Mouse (Mus musculus): ENCODE measurements around the gene Taok2. TPM values are rescaled to one million over a fixed set of nuclear protein-coding genes. Genes with fewer than 3 reads are reported as not detected.

The Taok2 gene
- total RNA-seq, 2 experiments from 2014 or later, result 20.3 to 26.4 TPM

- DNase-seq, result no peak
These were observed 58.6 kb downstream of the Taok2 start for GRCm38 (mm10) chr7:126825952-126826351.

GRCm38 (mm10) chr7:126825403-126825802 lies 59.1 kb downstream of the Taok2 start:
- no peak for DNase-seq

- DNase-seq, result no peak
These were observed 60.6 kb downstream of the Taok2 start for GRCm38 (mm10) chr7:126823940-126824339.

- DNase-seq, result peak; percentile 19
These were observed 61.2 kb downstream of the Taok2 start for GRCm38 (mm10) chr7:126823202-126823711.

- DNase-seq, result peak; percentile 23
These were observed 61.8 kb downstream of the Taok2 start for GRCm38 (mm10) chr7:126822741-126823140.

GRCm38 (mm10) chr7:126821835-126822511 lies 62.5 kb downstream of the Taok2 start:
- peak; percentile 62 for DNase-seq

GRCm38 (mm10) chr7:126818818-126819217 lies 65.7 kb downstream of the Taok2 start:
- no peak for DNase-seq

GRCm38 (mm10) chr7:126817595-126817994 lies 66.9 kb downstream of the Taok2 start:
- no peak for DNase-seq

GRCm38 (mm10) chr7:126816494-126816893 lies 68.0 kb downstream of the Taok2 start:
- no peak for DNase-seq

GRCm38 (mm10) chr7:126815726-126816222 lies 68.7 kb downstream of the Taok2 start:
- no peak for DNase-seq

Other genes with a start within 250 kb of the Taok2 start
- gene Sgf29, start 235.4 kb downstream of the Taok2 start, total RNA-seq (2021), result 10 to 100 TPM; 24.0 to 25.1 TPM
- 10 to 100 TPM; 12.3 to 22.9 TPM for gene Sult1a1, start 208.3 kb downstream of the Taok2 start, total RNA-seq (2021)
- 10 to 100 TPM; 33.1 to 37.0 TPM for gene Bola2, start 189.3 kb downstream of the Taok2 start, total RNA-seq (2021)
- gene Slx1b, start 188.9 kb downstream of the Taok2 start, total RNA-seq (2021), result 1 to 10 TPM; 2.7 to 3.3 TPM
- gene Coro1a, start 176.9 kb downstream of the Taok2 start, total RNA-seq (2021), result 1 to 10 TPM; 2.1 to 3.3 TPM
- 10 to 100 TPM; 21.4 to 23.8 TPM for gene Mapk3, start 125.1 kb downstream of the Taok2 start, total RNA-seq (2021)
- gene Gdpd3, start 118.4 kb downstream of the Taok2 start, total RNA-seq (2021), result 1 to 10 TPM in 1 of 2 experiments, under 1 TPM in 1; 0.49 to 1.6 TPM
- 10 to 100 TPM; 63.8 to 69.0 TPM for gene Ypel3, start 107.7 kb downstream of the Taok2 start, total RNA-seq (2021)
- gene Tbx6, start 103.2 kb downstream of the Taok2 start, total RNA-seq (2021), result under 1 TPM; 0.20 to 0.62 TPM
- gene Ppp4c, start 92.2 kb downstream of the Taok2 start, total RNA-seq (2021), result 10 to 100 TPM; 21.7 to 26.8 TPM
- gene Fam57b, start 87.0 kb downstream of the Taok2 start, total RNA-seq (2021), result 10 to 100 TPM; 50.5 to 55.3 TPM
- not detected for gene 4930451I11Rik, start 53.1 kb downstream of the Taok2 start, total RNA-seq (2021)
- gene Doc2a, start 37.3 kb downstream of the Taok2 start, total RNA-seq (2021), result not detected
- 1 to 10 TPM; 4.2 to 5.0 TPM for gene Hirip3, start 22.7 kb downstream of the Taok2 start, total RNA-seq (2021)
- 10 to 100 TPM; 11.2 to 11.8 TPM for gene Ino80e, start 22.3 kb downstream of the Taok2 start, total RNA-seq (2021)
- gene Tmem219, start 38.2 kb upstream of the Taok2 start, total RNA-seq (2021), result 1 to 10 TPM; 8.2 to 9.1 TPM
- gene Kctd13, start 44.2 kb upstream of the Taok2 start, total RNA-seq (2021), result 1 to 10 TPM; 1.8 to 2.2 TPM
- gene Asphd1, start 64.9 kb upstream of the Taok2 start, total RNA-seq (2021), result not detected
- gene Sez6l2, start 65.9 kb upstream of the Taok2 start, total RNA-seq (2021), result 1 to 10 TPM; 1.6 to 1.7 TPM
- 10 to 100 TPM; 30.5 to 31.2 TPM for gene Cdipt, start 91.2 kb upstream of the Taok2 start, total RNA-seq (2021)
- not detected for gene Cdiptos, start 91.4 kb upstream of the Taok2 start, total RNA-seq (2021)
- gene Mvp, start 129.9 kb upstream of the Taok2 start, total RNA-seq (2021), result 10 to 100 TPM; 20.4 to 23.3 TPM
- not detected for gene Pagr1b, start 131.8 kb upstream of the Taok2 start, total RNA-seq (2021)
- gene Pagr1a, start 132.6 kb upstream of the Taok2 start, total RNA-seq (2021), result 1 to 10 TPM; 2.4 to 8.7 TPM
- 10 to 100 TPM; 15.9 to 17.5 TPM for gene Gm42742, start 136.4 kb upstream of the Taok2 start, total RNA-seq (2021)
- under 1 TPM; 0.77 to 0.86 TPM for gene Prrt2, start 136.5 kb upstream of the Taok2 start, total RNA-seq (2021)
- 10 to 100 TPM; 64.0 to 66.1 TPM for gene Maz, start 142.3 kb upstream of the Taok2 start, total RNA-seq (2021)
- 1 to 10 TPM; 1.8 to 2.3 TPM for gene Kif22, start 157.8 kb upstream of the Taok2 start, total RNA-seq (2021)
- not detected for gene Zg16, start 202.6 kb upstream of the Taok2 start, total RNA-seq (2021)
- gene AI467606, start 206.7 kb upstream of the Taok2 start, total RNA-seq (2021), result under 1 TPM; 0.59 to 0.91 TPM
- gene Qprt, start 237.5 kb upstream of the Taok2 start, total RNA-seq (2021), result under 1 TPM; 0.43 to 0.51 TPM